Mouse (Mus musculus) midbrain, embryonic 12.5 days (tissue): ENCODE measurements around the gene Dolpp1. TPM values are rescaled to one million over a fixed set of nuclear protein-coding genes. Genes with fewer than 3 reads are reported as not detected.

Experiments
- ATAC-seq: fragments of 200-750 bp; cut with Nextera tagmentation; 2 replicates; pipeline ENCODE4 v1.8.0; 2017; ENCODE audit warnings: low read depth, moderate TSS enrichment, moderate library complexity; ENCODE audit not compliant: low FRiP score
- H3K27ac ChIP-seq: fragments of 300-500 bp; sonication (generic); replicated peaks from 2 replicates; pipeline ENCODE4 v1.5.1; 2016; ENCODE audit warnings: mild to moderate bottlenecking
- H3K27me3 ChIP-seq: fragments of 300-500 bp; sonication (generic); 2 replicates; pipeline ENCODE4 v1.6.1; 2016; ENCODE audit warnings: mild to moderate bottlenecking
- H3K36me3 ChIP-seq: fragments of 300-500 bp; sonication (generic); 2 replicates; pipeline ENCODE4 v1.6.1; 2016
- H3K4me1 ChIP-seq: fragments of 300-500 bp; sonication (generic); 2 replicates; pipeline ENCODE4 v1.6.1; 2016
- H3K4me2 ChIP-seq: fragments of 300-500 bp; sonication (generic); replicated peaks from 2 replicates; pipeline ENCODE4 v1.6.1; 2016; ENCODE audit warnings: mild to moderate bottlenecking, moderate library complexity
- H3K4me3 ChIP-seq: fragments of 300-500 bp; sonication (generic); 2 replicates; pipeline ENCODE4 v1.5.1; 2016; ENCODE audit warnings: mild to moderate bottlenecking
- H3K9ac ChIP-seq: fragments of 300-500 bp; sonication (generic); replicated peaks from 2 replicates; pipeline ENCODE4 v1.6.1; 2016; ENCODE audit warnings: mild to moderate bottlenecking, moderate library complexity
- H3K9me3 ChIP-seq: fragments of 300-500 bp; sonication (generic); 2 replicates; pipeline ENCODE4 v1.6.1; 2016; ENCODE audit warnings: mild to moderate bottlenecking
- WGBS: fragments of 180-500 bp; shearing (Covaris S2); methylation state at CpG from one replicate; pipeline ENCODE4 v1.1.7; 2016; 5-methylcytosine and 5-hydroxymethylcytosine counted together
- polyA plus RNA-seq: library from polyadenylated mRNA; unstranded; fragments of >200 nt; fragmentation: Nextera tagmentation; extraction: Ambion mirVana; gene quantifications from 2 replicates; pipeline ENCODE4 v1.2.1, GENCODE M21; 2016

The Dolpp1 gene
- polyA plus RNA-seq, 1 experiment from 2014 or later = 51.2 TPM

GRCm38 (mm10) chr2:30380564-30381376 lies 11.3 kb upstream of the Dolpp1 start:
- no peak overlapping the region for H3K4me3 ChIP-seq
- H3K27me3 ChIP-seq = no peaks in the 10 kb centered on the region
- no peak overlapping the region for H3K27ac ChIP-seq
- no peak overlapping the region for H3K9ac ChIP-seq
- peaks cover 97% of the 10 kb centered on the region for H3K36me3 ChIP-seq
- no peaks in the 10 kb centered on the region for H3K4me1 ChIP-seq
- no peaks in the 10 kb centered on the region for H3K9me3 ChIP-seq
- WGBS = 90% methylated on average over 10 of the region's 10 CpGs
- no peak for ATAC-seq
- H3K4me2 ChIP-seq = no peak overlapping the region

DNA sequence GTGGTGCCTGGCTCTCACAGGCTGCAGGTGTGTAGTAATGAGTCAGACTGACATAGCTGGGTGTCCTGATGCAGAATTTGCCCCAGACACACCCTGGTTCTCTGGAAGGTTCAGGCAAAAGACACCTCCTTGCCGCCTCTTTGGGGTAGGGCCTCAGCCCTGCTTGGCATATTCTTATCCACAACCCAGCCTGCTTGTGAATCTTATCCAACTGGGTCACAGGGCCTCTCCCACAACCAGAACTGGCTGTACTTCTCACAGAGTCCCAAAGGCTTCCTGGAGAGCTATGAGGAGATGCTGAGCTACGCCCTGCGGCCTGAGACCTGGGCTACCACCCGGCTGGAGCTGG lies 10.7 kb upstream of the Dolpp1 start:
- Histone ChIP-seq H3K4me2 (no peak overlapping the region), H3K36me3 (peaks cover 97% of the 10 kb centered on the region), H3K4me3 (no peak overlapping the region), H3K9me3 (no peaks in the 10 kb centered on the region), H3K27me3 (no peaks in the 10 kb centered on the region), H3K27ac (no peak overlapping the region), H3K4me1 (no peaks in the 10 kb centered on the region), H3K9ac (no peak overlapping the region)
- 95% methylated on average over 4 of the region's 4 CpGs for WGBS
- ATAC-seq = no peak

DNA sequence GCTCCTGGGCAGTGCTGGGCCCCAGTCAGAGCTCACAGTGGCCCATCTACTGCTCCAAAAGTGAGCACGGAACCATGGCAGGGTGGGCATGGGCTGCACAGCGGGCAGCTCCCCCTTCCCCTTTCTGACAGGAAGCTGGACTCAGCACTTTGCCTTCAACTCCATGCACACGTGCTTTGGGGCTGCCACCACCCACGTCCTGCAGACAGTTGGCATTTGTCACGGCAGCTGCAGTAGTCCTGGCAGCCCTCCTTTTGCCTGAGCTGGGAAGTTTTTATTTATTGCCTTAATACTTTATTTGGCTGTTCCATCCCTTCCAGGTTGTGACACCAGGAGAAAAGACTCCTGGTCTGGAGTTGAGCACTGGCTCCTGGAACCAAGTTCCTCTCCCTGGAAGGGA lies 7.2 kb upstream of the Dolpp1 start:
- Histone ChIP-seq H3K9ac (no peak overlapping the region), H3K4me1 (no peaks in the 10 kb centered on the region), H3K27me3 (no peaks in the 10 kb centered on the region), H3K4me3 (no peak overlapping the region), H3K36me3 (peaks cover 64% of the 10 kb centered on the region), H3K4me2 (no peak overlapping the region), H3K27ac (no peak overlapping the region), H3K9me3 (no peaks in the 10 kb centered on the region)
- ATAC-seq = no peak
- 86% methylated on average over 5 of the region's 5 CpGs for WGBS

DNA sequence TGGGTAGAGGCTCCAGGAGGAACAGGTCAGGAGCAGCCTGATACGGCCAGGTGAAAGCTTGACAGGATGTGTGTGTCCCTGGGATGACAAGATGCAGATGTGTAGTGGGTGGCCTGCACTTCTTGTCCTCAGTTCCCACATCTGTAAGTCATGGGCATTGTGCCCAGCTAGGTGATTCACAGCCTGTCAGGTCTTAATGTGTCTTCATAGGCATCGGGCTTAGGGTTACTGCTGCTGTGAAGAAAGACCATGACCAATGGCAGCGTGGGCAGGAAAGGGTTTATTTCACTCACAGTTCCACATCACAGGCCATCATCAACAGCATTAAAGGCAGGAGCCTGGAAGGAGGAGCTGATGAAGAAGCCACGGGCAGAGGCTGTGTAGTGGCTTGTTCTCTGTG lies 6.5 kb upstream of the Dolpp1 start:
- H3K4me3 ChIP-seq = no peak overlapping the region
- no peak overlapping the region for H3K27ac ChIP-seq
- H3K9ac ChIP-seq = no peak overlapping the region
- no peaks in the 10 kb centered on the region for H3K4me1 ChIP-seq
- no peak for ATAC-seq
- whole genome bisulfite sequencing = 91% methylated on average over 4 of the region's 4 CpGs
- H3K36me3 ChIP-seq = peaks cover 57% of the 10 kb centered on the region
- H3K9me3 ChIP-seq = no peaks in the 10 kb centered on the region
- H3K27me3 ChIP-seq = no peaks in the 10 kb centered on the region
- H3K4me2 ChIP-seq = no peak overlapping the region

- peaks cover 44% of the 10 kb centered on the region for H3K36me3 ChIP-seq
- WGBS = 86% methylated on average over 9 of the region's 9 CpGs
Measured at GRCm38 (mm10) chr2:30386913-30387312, 5.1 kb upstream of the Dolpp1 start.

GRCm38 (mm10) chr2:30389000-30389399 lies 3.1 kb upstream of the Dolpp1 start:
- H3K9ac ChIP-seq = no peak overlapping the region
- H3K9me3 ChIP-seq = no peaks in the 10 kb centered on the region
- H3K27me3 ChIP-seq = 0 out of 2 replicates have a peak, but pooled peaks cover 2% of the 10 kb centered on the region
- no peak overlapping the region for H3K4me3 ChIP-seq
- H3K27ac ChIP-seq = no peak overlapping the region
- no peak overlapping the region for H3K4me2 ChIP-seq
- no peak for ATAC-seq
- H3K4me1 ChIP-seq = peaks cover 20% of the 10 kb centered on the region
- peaks cover 23% of the 10 kb centered on the region for H3K36me3 ChIP-seq
- 85% methylated on average over 2 of the region's 2 CpGs for WGBS

More at GRCm38 (mm10) chr2:30386913-30387312, 5.1 kb upstream of the Dolpp1 start:
- Histone ChIP-seq H3K27me3 (no peaks in the 10 kb centered on the region), H3K9me3 (no peaks in the 10 kb centered on the region), H3K27ac (no peak overlapping the region), H3K4me1 (peaks cover 8% of the 10 kb centered on the region; the same call in 1 of the 2 replicates), H3K4me2 (no peak overlapping the region), H3K4me3 (no peak overlapping the region), H3K9ac (no peak overlapping the region)
- ATAC-seq = no peak

DNA sequence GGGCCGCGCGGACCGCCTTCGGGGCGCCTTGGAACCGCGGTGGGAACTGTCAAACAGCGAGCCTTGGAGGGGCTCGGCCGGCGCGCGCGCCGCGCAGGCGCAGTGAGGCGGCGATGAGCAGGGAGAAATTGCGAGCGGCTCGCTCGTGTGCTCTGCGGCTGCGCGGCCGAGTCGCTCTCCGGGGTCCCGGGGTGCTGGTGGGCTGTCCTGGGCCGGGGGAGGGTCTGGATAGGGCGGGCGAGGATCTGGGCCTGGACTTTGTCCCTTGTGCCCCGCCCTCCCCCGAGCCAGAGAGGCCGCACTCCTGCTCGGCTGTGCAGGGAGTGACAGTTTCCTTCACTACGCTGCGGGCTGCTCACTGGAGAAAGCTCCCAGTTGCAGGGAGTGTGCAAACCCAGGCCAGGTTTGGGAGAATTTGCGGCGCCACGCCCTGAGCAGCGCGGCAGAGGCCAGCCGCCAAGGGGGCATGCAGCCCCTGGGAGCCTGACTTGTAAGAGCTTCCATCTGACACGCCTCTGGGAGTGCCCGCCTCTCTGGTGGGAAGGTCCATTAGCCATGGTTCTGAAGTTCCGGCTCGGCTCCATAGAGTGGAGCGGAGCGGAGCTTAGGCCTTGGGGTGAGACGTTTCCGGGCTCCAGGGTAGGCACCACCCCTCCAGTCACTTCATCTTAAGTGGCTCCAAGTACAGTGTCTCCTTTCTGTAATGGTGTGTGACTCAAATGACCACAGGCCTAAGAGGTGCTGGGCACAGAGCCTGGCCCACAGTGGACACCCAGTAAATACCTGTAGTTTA lies 719 bp downstream of the Dolpp1 start:
- Histone ChIP-seq H3K4me2 (peak overlapping the region; percentile 99), H3K4me3 (peak overlapping the region; percentile 70), H3K9me3 (no peaks in the 10 kb centered on the region), H3K4me1 (peaks cover 25% of the 10 kb centered on the region), H3K9ac (peak overlapping the region; percentile 87), H3K27ac (peak overlapping the region; percentile 85), H3K36me3 (peaks cover 25% of the 10 kb centered on the region), H3K27me3 (peaks cover 19% of the 10 kb centered on the region; the same call in 1 of the 2 replicates)
- peak; percentile 80 for ATAC-seq
- under 1% methylated on average over 54 of the region's 54 CpGs for WGBS

DNA sequence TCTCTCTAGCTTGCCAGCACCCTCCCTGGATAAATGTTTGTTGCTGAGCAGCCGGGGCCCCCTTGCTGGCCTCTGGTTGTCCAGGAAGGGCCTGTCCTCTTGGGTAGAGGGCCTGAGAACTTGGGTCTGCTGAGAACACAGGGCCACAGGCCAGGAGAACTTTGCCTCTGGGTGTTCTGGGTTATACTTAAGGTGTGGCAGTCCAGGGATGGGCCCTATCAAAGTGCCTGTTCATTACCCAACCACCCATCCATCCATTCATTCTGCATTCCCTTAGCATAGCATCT lies 1.3 kb downstream of the Dolpp1 start:
- Histone ChIP-seq H3K4me2 (peak overlapping the region; percentile 99), H3K9ac (peak overlapping the region; percentile 87), H3K36me3 (peaks cover 30% of the 10 kb centered on the region), H3K27ac (peak overlapping the region; percentile 85; the same call in 1 of the 2 replicates), H3K4me3 (peak overlapping the region; percentile 70), H3K9me3 (no peaks in the 10 kb centered on the region), H3K4me1 (peaks cover 28% of the 10 kb centered on the region), H3K27me3 (peaks cover 22% of the 10 kb centered on the region; the same call in 1 of the 2 replicates)
- 73% methylated on average over 1 of the region's 1 CpGs for WGBS
- no peak for ATAC-seq

DNA sequence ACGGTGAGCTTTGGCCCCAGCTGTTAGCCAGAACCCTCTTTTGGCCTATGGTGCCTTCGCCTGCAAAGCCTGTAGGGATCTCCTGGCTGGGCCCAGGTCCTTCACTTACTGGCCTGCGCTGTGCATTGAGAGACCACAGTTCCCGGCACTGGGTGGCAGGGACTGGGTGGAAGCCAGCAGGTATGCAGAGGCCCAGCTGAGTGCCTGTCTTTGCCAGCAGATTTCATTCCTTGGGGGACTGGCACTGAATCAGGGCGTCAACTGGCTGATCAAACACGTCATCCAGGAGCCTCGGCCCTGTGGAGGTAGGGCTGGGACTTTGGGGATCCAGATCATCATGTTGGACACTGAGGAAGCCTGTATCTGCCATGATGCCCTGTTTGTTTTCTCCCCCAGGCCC lies 3.7 kb downstream of the Dolpp1 start:
- Histone ChIP-seq H3K4me1 (peaks cover 53% of the 10 kb centered on the region), H3K27me3 (peaks cover 25% of the 10 kb centered on the region; the same call in 1 of the 2 replicates), H3K27ac (no peak overlapping the region), H3K4me2 (no peak overlapping the region), H3K9ac (no peak overlapping the region), H3K36me3 (peaks cover 41% of the 10 kb centered on the region), H3K4me3 (no peak overlapping the region), H3K9me3 (no peaks in the 10 kb centered on the region)
- no peak for ATAC-seq
- WGBS = 86% methylated on average over 7 of the region's 7 CpGs

GRCm38 (mm10) chr2:30396246-30396645 lies 4.2 kb downstream of the Dolpp1 start:
- Histone ChIP-seq H3K4me2 (no peak overlapping the region), H3K4me3 (no peak overlapping the region), H3K27ac (no peak overlapping the region), H3K9me3 (no peaks in the 10 kb centered on the region), H3K4me1 (peaks cover 52% of the 10 kb centered on the region), H3K27me3 (peaks cover 27% of the 10 kb centered on the region; the same call in 1 of the 2 replicates), H3K9ac (no peak overlapping the region), H3K36me3 (peaks cover 46% of the 10 kb centered on the region)
- WGBS = 92% methylated on average over 7 of the region's 7 CpGs
- no peak for ATAC-seq

DNA sequence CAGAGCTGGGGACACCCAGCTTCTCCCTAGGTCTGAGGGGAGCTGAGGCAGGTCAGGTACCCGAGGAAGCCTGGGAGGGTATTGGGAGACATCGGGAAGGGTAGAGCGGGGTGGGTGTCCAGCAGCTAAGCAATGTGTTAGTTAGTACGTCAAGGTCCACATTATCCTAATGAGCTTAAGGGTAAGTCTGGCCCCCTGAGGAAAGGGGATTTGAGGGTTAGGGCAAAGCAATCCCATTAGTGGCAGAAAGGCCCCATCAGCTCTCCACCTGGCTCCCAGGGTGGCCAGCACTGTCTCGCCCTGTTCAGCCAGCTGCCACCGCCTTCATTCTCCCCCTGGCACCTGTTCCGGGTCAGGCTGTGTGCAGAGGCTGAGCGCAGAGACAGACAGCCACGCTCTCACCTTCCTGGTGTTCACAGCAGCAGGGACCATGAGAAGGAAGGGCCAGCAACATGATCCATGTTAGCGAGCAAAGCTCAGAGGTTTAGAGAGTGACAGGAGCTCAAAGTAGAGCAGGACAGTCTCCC lies 6.0 kb downstream of the Dolpp1 start:
- no peaks in the 10 kb centered on the region for H3K9me3 ChIP-seq
- peaks cover 58% of the 10 kb centered on the region for H3K36me3 ChIP-seq
- H3K9ac ChIP-seq = peak overlapping the region; percentile 24; the same call in 1 of the 2 replicates
- no peak overlapping the region for H3K4me3 ChIP-seq
- H3K27me3 ChIP-seq = peaks cover 36% of the 10 kb centered on the region
- peaks cover 43% of the 10 kb centered on the region for H3K4me1 ChIP-seq
- no peak overlapping the region for H3K4me2 ChIP-seq
- 34% methylated on average over 10 of the region's 10 CpGs for WGBS
- peak overlapping the region; percentile 90 for H3K27ac ChIP-seq
- ATAC-seq = no peak
